In the genomic region with DNA sequence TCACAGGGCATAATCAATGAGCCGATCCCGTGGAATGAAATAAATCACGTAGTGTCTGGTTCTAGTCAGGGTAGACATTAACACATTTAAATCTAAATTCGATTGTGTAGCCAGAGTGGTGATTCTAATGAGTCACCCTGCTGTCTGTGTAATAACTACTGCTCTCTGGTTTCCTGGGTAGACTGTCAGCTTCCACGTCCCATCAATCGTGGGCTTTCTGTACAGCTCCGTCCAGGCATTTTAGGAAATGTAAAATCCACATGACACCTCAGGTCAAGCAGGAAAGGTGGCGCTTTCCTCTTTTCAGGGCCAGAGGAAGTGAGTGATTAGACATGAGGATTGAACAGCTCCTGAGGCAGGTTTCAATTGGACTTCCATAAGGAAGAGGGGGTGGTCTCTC, we compare ENCODE assay signal across 11 mouse cellular contexts. TPM values are rescaled to one million over a fixed set of nuclear protein-coding genes. Genes with fewer than 3 reads are reported as not detected.
A peak's percentile ranks its signal among the peaks of the same experiment; 100 is the strongest.
DNase-seq lines count a peak whose midpoint lies in the region; ATAC-seq and TF ChIP-seq lines count a peak whose summit lies in the region.
"Had no signal": no experiment of that assay in that cellular context is flagged by ENCODE, and none has a peak within 500 bp of the region (broad histone marks: within the 10 kb centered on the region; RNA-seq: fewer than 3 reads in every experiment).

No protein-coding gene starts in this region.

- 33% methylated on average over 8 of the region's 8 CpGs for WGBS in neural tube, embryonic 13.5 days
- WGBS in stomach, postnatal 0 days, result 51% methylated on average over 8 of the region's 8 CpGs

- H3K4me1 ChIP-seq in neural tube, embryonic 13.5 days (replicated peaks), result peaks cover 64% of the 10 kb centered on the region
- H3K4me1 ChIP-seq in stomach, postnatal 0 days (replicated peaks; ENCODE audit: control insufficient read depth, insufficient read depth), result peaks cover 3% of the 10 kb centered on the region; the same call in 1 of the 2 replicates

- peak; percentile 48; the same call in 1 of the 2 replicates for ATAC-seq in neural tube, embryonic 13.5 days (ENCODE audit: low read depth)
- ATAC-seq in stomach, postnatal 0 days (ENCODE audit: low FRiP score, low TSS enrichment), result no peak; the same call in 1 of the 2 replicates

- H3K4me3 ChIP-seq in neural tube, embryonic 13.5 days, result no peak overlapping the region
- no peak overlapping the region for H3K4me3 ChIP-seq in stomach, postnatal 0 days (ENCODE audit: low read depth, low read length)
- H3K4me3 ChIP-seq: limb, embryonic 15.5 days had no signal

- H3K4me2 ChIP-seq in neural tube, embryonic 13.5 days, result no peak overlapping the region
- H3K4me2 ChIP-seq in stomach, postnatal 0 days (replicated peaks; ENCODE audit: low read depth), result 0 out of 2 replicates have a peak overlapping the region, but pooled peaks have one; percentile 2
- H3K4me2 ChIP-seq: limb, embryonic 15.5 days; midbrain, embryonic 11.5 days had no signal

- peaks cover 5% of the 10 kb centered on the region; the same call in 1 of the 2 replicates for H3K36me3 ChIP-seq in neural tube, embryonic 13.5 days
- no peaks in the 10 kb centered on the region for H3K36me3 ChIP-seq in stomach, postnatal 0 days (ENCODE audit: control insufficient read depth, insufficient read depth, low read length)
- H3K36me3 ChIP-seq: limb, embryonic 15.5 days had no signal

- no peak for TF ChIP-seq CTCF in stomach, postnatal 0 days (IDR thresholded peaks at IDR 0.05; ENCODE audit: low read depth)

- no peaks in the 10 kb centered on the region for H3K9me3 ChIP-seq in neural tube, embryonic 13.5 days
- H3K9me3 ChIP-seq in stomach, postnatal 0 days (ENCODE audit: control insufficient read depth, low read length), result no peaks in the 10 kb centered on the region
- H3K9me3 ChIP-seq: limb, embryonic 15.5 days had no signal

- H3K27ac ChIP-seq in neural tube, embryonic 13.5 days (replicated peaks), result peak overlapping the region; percentile 59
- H3K27ac ChIP-seq in stomach, postnatal 0 days (replicated peaks), result peak overlapping the region; percentile 61; the same call in 1 of the 2 replicates
- H3K27ac ChIP-seq: limb, embryonic 15.5 days had no signal

- no peak overlapping the region for H3K9ac ChIP-seq in neural tube, embryonic 13.5 days
- no peak overlapping the region for H3K9ac ChIP-seq in stomach, postnatal 0 days (ENCODE audit: low read length)
- H3K9ac ChIP-seq: limb, embryonic 15.5 days had no signal

- no peak for TF ChIP-seq EP300 in stomach, postnatal 0 days (optimal IDR thresholded peaks at IDR 0.05)

- H3K27me3 ChIP-seq in neural tube, embryonic 13.5 days, result no peaks in the 10 kb centered on the region
- H3K27me3 ChIP-seq in stomach, postnatal 0 days (ENCODE audit: control insufficient read depth, insufficient read depth, low read length), result no peaks in the 10 kb centered on the region
- H3K27me3 ChIP-seq: limb, embryonic 15.5 days had no signal

- peak; percentile 76 for DNase-seq in heart, adult 8-10 months (ENCODE audit: low spot score)
- DNase-seq in heart, postnatal 4 days, result no peak
- DNase-seq in neural tube, embryonic 10.5 days (ENCODE audit: extremely low spot score, low spot score), result no peak
- DNase-seq in kidney, adult 9 months, result peak; percentile 51
- no peak for DNase-seq in stomach, postnatal 0 days (ENCODE audit: low spot score)
- DNase-seq in frontal cortex, postnatal 25 days (ENCODE audit: low spot score in 2 of 2), result no peak
- DNase-seq in cerebellum, adult 18-20 months, result no peak
- DNase-seq: gastrocnemius, postnatal 10 days had no signal

RNA-seq across cellular contexts. Expression of gene Fat4, which starts 50.4 kb away (rescaled TPM):
- total RNA-seq in heart, adult 8-10 months (2022), result 1 to 10 TPM; 4.9 to 5.9 (median 5.5) TPM
- 10 to 100 TPM; 19.5 to 20.4 TPM for total RNA-seq in heart, postnatal 4 days (2021)
- polyA plus RNA-seq in neural tube, embryonic 13.5 days (2015; fragmentation: Nextera tagmentation; extraction: Ambion mirVana), result 11.5 and 13.8 TPM in 2 replicates
- polyA plus RNA-seq in stomach, postnatal 0 days (2015; fragmentation: Nextera tagmentation; extraction: Ambion mirVana), result 2.4 and 2.6 TPM in 2 replicates

Comparison
In these comparisons a context has a peak if more than half of its experiments do, and no peak if none do; other contexts are left out.
1. DNase-seq: peak in heart, adult 8-10 months (single experiment) and kidney, adult 9 months (single experiment); none in heart, postnatal 4 days (single experiment), neural tube, embryonic 10.5 days (single experiment), stomach, postnatal 0 days (single experiment), frontal cortex, postnatal 25 days (0 of 2) and cerebellum, adult 18-20 months (0 of 2).